Mouse (Mus musculus) heart, embryonic 16.5 days (tissue): ENCODE data around the gene Irf1. TPM values are rescaled to one million over a fixed set of nuclear protein-coding genes. Genes with fewer than 3 reads are reported as not detected.

Experiments
- ATAC-seq: fragments of 200-750 bp; cut with Nextera tagmentation; replicated peaks from 2 replicates; pipeline ENCODE4 v1.8.0; 2017; ENCODE audit warnings: moderate number of reproducible peaks; ENCODE audit not compliant: insufficient read depth, low FRiP score; ENCODE audit errors: extremely low read depth
- H3K27ac ChIP-seq: fragments of 300-500 bp; sonication (generic); 2 replicates; pipeline ENCODE4 v1.5.1; 2014; ENCODE audit warnings: mild to moderate bottlenecking, low read length, control low read depth, moderate library complexity
- H3K27me3 ChIP-seq: fragments of 300-500 bp; sonication (generic); 2 replicates; pipeline ENCODE4 v1.6.1; 2014; ENCODE audit warnings: low read length, mixed read lengths; ENCODE audit not compliant: control insufficient read depth, insufficient read depth
- H3K36me3 ChIP-seq: fragments of 300-500 bp; sonication (generic); 2 replicates; pipeline ENCODE4 v1.6.1; 2014; ENCODE audit not compliant: control insufficient read depth, insufficient read depth
- H3K4me1 ChIP-seq: fragments of 300-500 bp; sonication (generic); 2 replicates; pipeline ENCODE4 v1.6.1; 2014; ENCODE audit warnings: low read length, mixed read lengths; ENCODE audit not compliant: control insufficient read depth, insufficient read depth
- H3K4me2 ChIP-seq: fragments of 300-500 bp; sonication (generic); 2 replicates; pipeline ENCODE4 v1.6.1; 2014; ENCODE audit warnings: low read depth, mild to moderate bottlenecking, control low read depth, low read length
- H3K4me3 ChIP-seq: fragments of 300-500 bp; sonication (generic); 2 replicates; pipeline ENCODE4 v1.5.1; 2014; ENCODE audit warnings: mild to moderate bottlenecking, control low read depth, low read length
- H3K9ac ChIP-seq: fragments of 300-500 bp; sonication (generic); 2 replicates; pipeline ENCODE4 v1.6.1; 2014; ENCODE audit warnings: low read length, control low read depth
- H3K9me3 ChIP-seq: fragments of 300-500 bp; sonication (generic); replicated peaks from 2 replicates; pipeline ENCODE4 v1.6.1; 2016; ENCODE audit warnings: low read length; ENCODE audit not compliant: control insufficient read depth
- WGBS: fragments of 180-500 bp; shearing (Covaris S2); extraction: QIAGEN DNeasy Blood & Tissue Kit; methylation state at CpG from one replicate; pipeline ENCODE4 v1.1.7; 2014; 5-methylcytosine and 5-hydroxymethylcytosine counted together
- microRNA-seq: library from miRNA; unstranded; fragments of <30 nt; microRNA quantifications from one replicate; pipeline ENCODE4, GENCODE M21; 2017
- polyA plus RNA-seq: library from polyadenylated mRNA; unstranded; fragments of >200 nt; fragmentation: Nextera tagmentation; extraction: Ambion mirVana; gene quantifications from 2 replicates; pipeline ENCODE4 v1.2.1, GENCODE M21; 2015

Irf1 gene
- polyA plus RNA-seq, 1 experiment from 2014 or later, result 25.7 TPM

DNA sequence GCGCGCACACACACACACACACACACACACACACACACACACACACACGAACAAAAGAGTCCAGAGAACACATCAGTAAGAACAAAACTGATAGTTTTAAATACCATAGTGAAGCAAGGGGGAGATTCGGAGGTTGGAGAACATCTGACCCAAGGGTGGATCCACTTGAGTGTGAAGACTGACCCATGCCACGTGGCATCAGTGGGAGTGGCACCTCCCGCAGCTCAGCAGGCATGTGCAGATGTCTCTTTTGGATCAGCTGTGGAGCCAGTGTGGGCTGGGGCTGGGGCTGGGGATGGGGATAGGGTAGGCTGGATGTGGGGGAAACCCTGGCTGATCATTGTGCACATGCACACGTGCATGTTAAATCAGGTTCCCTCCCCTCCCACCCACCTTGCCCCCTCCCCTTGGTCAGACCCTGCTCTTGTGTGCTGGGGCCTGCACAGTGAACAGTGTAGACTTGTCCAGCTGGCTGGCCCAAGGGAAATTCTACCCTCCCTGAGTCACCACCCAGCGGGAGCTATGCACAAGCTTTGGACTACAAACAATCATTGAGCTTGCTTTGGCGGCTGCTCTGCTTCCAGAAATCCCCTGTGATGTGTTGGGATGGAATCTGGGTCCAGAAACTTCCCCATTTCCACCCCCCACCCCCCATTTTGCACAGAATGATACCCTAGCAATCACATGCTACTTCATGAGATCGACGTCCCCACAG, 51.6 kb downstream of the Irf1 start:
- ATAC-seq, result no peak; the same call in 1 of the 2 replicates
- 80% methylated on average over 11 of the region's 11 CpGs for WGBS

DNA sequence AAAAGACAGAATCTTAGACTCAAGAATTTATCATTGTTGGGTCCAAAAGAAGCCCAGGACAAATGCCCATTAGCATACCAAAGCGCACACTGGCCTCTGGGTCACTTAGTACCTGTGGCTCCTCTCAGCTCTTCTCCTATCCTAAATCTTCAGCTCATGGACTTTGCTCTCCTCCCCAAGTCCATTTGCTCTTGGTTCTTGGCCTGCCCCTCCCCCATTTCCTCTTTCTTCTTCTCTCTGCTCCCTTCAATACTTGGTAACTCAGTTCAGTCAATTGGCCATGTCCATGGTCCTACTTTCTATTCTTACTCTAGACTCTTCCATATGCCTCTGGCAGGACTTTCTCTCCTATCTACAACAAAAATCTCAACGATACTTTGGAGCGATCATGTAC, 52.1 kb downstream of the Irf1 start:
- H3K4me1 ChIP-seq, result peaks cover 3% of the 10 kb centered on the region; the same call in 1 of the 2 replicates
- H3K9ac ChIP-seq, result no peak overlapping the region
- H3K9me3 ChIP-seq, result no peaks in the 10 kb centered on the region
- no peaks in the 10 kb centered on the region for H3K36me3 ChIP-seq
- no peak overlapping the region for H3K4me2 ChIP-seq
- no peaks in the 10 kb centered on the region for H3K27me3 ChIP-seq
- 90% methylated on average over 3 of the region's 3 CpGs for WGBS
- H3K4me3 ChIP-seq, result no peak overlapping the region
- no peak for ATAC-seq
- no peak overlapping the region for H3K27ac ChIP-seq

More for the DNA sequence above, 51.6 kb downstream of the Irf1 start:
- H3K9me3 ChIP-seq, result no peaks in the 10 kb centered on the region
- H3K4me1 ChIP-seq, result peaks cover 3% of the 10 kb centered on the region; the same call in 1 of the 2 replicates
- no peaks in the 10 kb centered on the region for H3K36me3 ChIP-seq
- no peak overlapping the region for H3K4me3 ChIP-seq
- no peak overlapping the region for H3K4me2 ChIP-seq
- no peak overlapping the region for H3K27ac ChIP-seq
- no peaks in the 10 kb centered on the region for H3K27me3 ChIP-seq
- no peak overlapping the region for H3K9ac ChIP-seq

DNA sequence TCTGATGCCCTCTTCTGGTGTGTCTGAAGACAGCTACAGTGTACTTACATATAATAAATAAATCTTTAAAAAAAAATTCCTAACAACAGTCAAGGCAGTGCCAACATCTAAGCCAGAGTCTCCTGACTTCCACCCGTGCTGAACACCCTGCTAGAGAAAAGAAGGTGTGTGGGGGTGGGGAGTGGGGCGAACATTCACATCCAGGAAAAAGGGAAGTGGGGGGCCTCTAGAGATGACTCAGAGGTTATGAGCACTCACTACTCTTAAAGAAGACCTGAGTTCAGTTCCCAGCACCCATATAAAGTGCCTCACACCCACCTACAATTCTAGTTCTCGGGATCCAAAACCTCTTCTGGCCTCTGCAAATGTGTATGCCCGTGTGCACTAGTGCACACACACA, 55.6 kb downstream of the Irf1 start:
- no peaks in the 10 kb centered on the region for H3K36me3 ChIP-seq
- no peak overlapping the region for H3K4me3 ChIP-seq
- H3K27me3 ChIP-seq, result no peaks in the 10 kb centered on the region
- peaks cover 3% of the 10 kb centered on the region; the same call in 1 of the 2 replicates for H3K4me1 ChIP-seq
- H3K4me2 ChIP-seq, result no peak overlapping the region
- 0 out of 2 replicates have a peak, but pooled peaks cover 2% of the 10 kb centered on the region for H3K9me3 ChIP-seq
- ATAC-seq, result no peak
- 73% methylated on average over 4 of the region's 4 CpGs for WGBS
- no peak overlapping the region for H3K27ac ChIP-seq
- no peak overlapping the region for H3K9ac ChIP-seq

Small RNA genes within 50 kb of the gene (microRNA-seq; reads per million reads assigned to microRNA genes)
- not detected for gene Mir7671

Other genes starting within 250 kb of the Irf1 start
- gene Kif3a, start 202.6 kb upstream of the Irf1 start, polyA plus RNA-seq, result 38.3 and 38.9 TPM in 2 replicates
- 0.51 and 1.1 TPM in 2 replicates for gene Il4, start 151.3 kb upstream of the Irf1 start, polyA plus RNA-seq
- 0.24 TPM in 1 of 2 replicates, not detected in the other for gene Il13, start 135.3 kb upstream of the Irf1 start, polyA plus RNA-seq
- 19.9 and 23.9 TPM in 2 replicates for gene Rad50, start 62.7 kb upstream of the Irf1 start, polyA plus RNA-seq
- gene Il5, start 49.2 kb upstream of the Irf1 start, polyA plus RNA-seq, result not detected in 2 replicates
- 0.16 and 0.53 TPM in 2 replicates for gene Gm17334, start 3.2 kb downstream of the Irf1 start, polyA plus RNA-seq
- gene Gm12216, start 89.2 kb downstream of the Irf1 start, polyA plus RNA-seq, result 1.4 and 2.7 TPM in 2 replicates
- 9.0 and 10.6 TPM in 2 replicates for gene Slc22a5, start 121.6 kb downstream of the Irf1 start, polyA plus RNA-seq
- gene Slc22a21, start 210.3 kb downstream of the Irf1 start, polyA plus RNA-seq, result 2.0 and 2.5 TPM in 2 replicates